Mouse (Mus musculus) CH12F3 (cell line): ENCODE results near the gene Olfr478.
"Not testable (repeated sequence)": the region's sequence is repeated elsewhere in the genome, so short reads cannot be mapped to it uniquely, and the experiment has no call there.

ENCODE experiments used
- in situ Hi-C: fragments of 300-500 bp; cut with MboI; formaldehyde crosslinking; loops from 2 replicates; pipeline ENCODE4 v1.14.3; 2020; ENCODE audit warnings: low sequenced_read_pairs

Olfr478 gene

GRCm38 (mm10) chr7:108033889-108034288 is at the start of gene Olfr478:
TSS of gene Olfr478 (minus strand) at chr7:108033989.
- in situ Hi-C loops, result no loop called here

DNA sequence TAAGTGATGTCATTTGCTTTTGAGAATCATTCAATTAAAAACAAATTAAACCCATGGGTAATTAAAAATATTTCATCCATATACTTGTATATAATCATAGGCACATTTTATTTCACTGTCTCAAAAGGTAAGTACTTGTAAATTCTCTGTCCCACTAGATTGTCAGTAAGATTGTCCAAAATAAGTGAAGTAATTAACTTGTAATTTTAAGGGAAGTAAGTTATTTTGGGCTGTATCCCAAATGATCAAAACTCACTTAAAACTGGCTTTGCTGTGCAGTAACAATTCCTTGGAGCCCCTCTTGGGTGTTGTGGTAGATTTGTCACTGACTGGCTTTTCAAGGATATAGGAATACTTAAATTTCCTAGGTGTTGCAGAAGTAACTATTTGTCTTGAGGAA is 45.8 kb upstream of the Olfr478 start, which contains the start of gene Olfr481:
Olfr481 (plus strand) TSS at position 301 of the 400 bp plus-strand sequence.
- in situ Hi-C loops, result no loop called here

DNA sequence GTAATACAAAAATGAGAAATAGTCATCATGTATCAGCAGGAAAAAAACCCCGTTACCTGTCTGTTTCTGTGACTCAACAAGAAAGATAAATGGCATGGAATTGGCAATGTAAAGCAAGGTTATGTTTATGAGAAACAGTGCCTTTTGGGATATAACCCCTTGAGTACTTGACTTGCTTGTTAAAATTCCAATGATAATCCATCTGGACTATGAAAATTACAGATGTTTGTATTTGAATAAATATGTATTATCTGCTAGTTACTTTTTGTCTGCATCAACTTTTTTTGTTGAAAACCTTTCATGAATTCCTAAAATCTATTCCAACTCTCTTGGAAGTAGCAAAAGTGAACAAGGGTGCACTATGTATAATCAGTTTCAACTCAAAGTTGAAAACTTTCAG is 33.5 kb upstream of the Olfr478 start, which contains the start of gene Olfr480:
Olfr480 (minus strand) TSS at position 101 of the 400 bp plus-strand sequence.
- in situ Hi-C loops, result no loop called here

- in situ Hi-C loops, result no loop called here
Measured at GRCm38 (mm10) chr7:108050393-108050792, 16.6 kb upstream of the Olfr478 start, which contains the start of gene Olfr479. TSS of gene Olfr479 (plus strand) at chr7:108050693.

GRCm38 (mm10) chr7:108014256-108014655 is 19.5 kb downstream of the Olfr478 start:
- in situ Hi-C loops, result not testable (repeated sequence)

DNA sequence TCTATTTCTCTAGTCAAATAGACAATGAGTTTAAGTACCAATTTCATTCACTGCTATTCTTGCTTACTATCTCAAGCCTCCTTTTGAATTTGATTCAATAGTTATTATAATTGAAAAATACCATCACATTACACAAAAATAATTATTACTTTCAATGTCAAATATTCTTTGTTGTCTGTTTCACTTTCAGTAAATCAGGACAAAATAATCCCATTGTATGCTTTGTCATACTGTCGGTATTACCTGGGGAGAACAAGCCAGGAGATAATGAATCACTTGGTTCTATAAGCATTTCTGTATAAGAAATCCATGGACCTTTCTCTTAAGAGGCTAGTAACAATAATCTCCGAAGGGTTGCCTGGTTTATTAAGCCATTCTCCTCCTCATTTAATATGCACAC is 47.4 kb downstream of the Olfr478 start, which contains the start of gene Olfr477:
Olfr477 (plus strand) TSS at position 301 of the 400 bp plus-strand sequence.
- in situ Hi-C loops, result no loop called here
